17 mouse cellular contexts compared by ENCODE assay signal in genomic region chr17:79345001-79345709, GRCm38 (mm10). TPM values are rescaled to one million over a fixed set of nuclear protein-coding genes. Genes with fewer than 3 reads are reported as not detected.
A peak's percentile ranks its signal among the peaks of the same experiment; 100 is the strongest.
DNase-seq lines count a peak whose midpoint lies in the region; ATAC-seq and TF ChIP-seq lines count a peak whose summit lies in the region.
"Had no signal": no experiment of that assay in that cellular context is flagged by ENCODE, and none has a peak within 500 bp of the region (broad histone marks: within the 10 kb centered on the region; RNA-seq: fewer than 3 reads in every experiment).

No protein-coding gene starts in this region.

- TF ChIP-seq EP300 in heart, adult 2 months (IDR thresholded peaks at IDR 0.05; ENCODE audit: insufficient read depth, low read depth, low read length): peak; percentile 70; the same call in 1 of the 2 replicates

- 51% methylated on average over 25 of the region's 25 CpGs for WGBS in heart, adult 2 months
- WGBS in heart, embryonic 11.5 days (ENCODE audit: insufficient replicate concordance): 92% methylated on average over 25 of the region's 25 CpGs
- WGBS in liver, embryonic 13.5 days (ENCODE audit: insufficient replicate concordance): 91% methylated on average over 25 of the region's 25 CpGs
- 88% methylated on average over 25 of the region's 25 CpGs for WGBS in forebrain, postnatal 0 days

- H3K27me3 ChIP-seq in heart, adult 2 months (ENCODE audit: control insufficient read depth, insufficient read depth, low read length): no peaks in the 10 kb centered on the region
- H3K27me3 ChIP-seq in heart, embryonic 11.5 days (ENCODE audit: control insufficient read depth, insufficient read depth, low read length): no peaks in the 10 kb centered on the region
- H3K27me3 ChIP-seq in liver, embryonic 13.5 days: no peaks in the 10 kb centered on the region
- H3K27me3 ChIP-seq in forebrain, postnatal 0 days (ENCODE audit: insufficient read depth, low read length): no peaks in the 10 kb centered on the region
- H3K27me3 ChIP-seq: stomach, embryonic 15.5 days had no signal

- no peak overlapping the region for H3K9ac ChIP-seq in heart, adult 2 months (ENCODE audit: low read depth, low read length)
- H3K9ac ChIP-seq in heart, embryonic 11.5 days (ENCODE audit: low read depth, low read length): no peak overlapping the region
- H3K9ac ChIP-seq in liver, embryonic 13.5 days: peak overlapping the region; percentile 48; the same call in 1 of the 2 replicates
- H3K9ac ChIP-seq in forebrain, postnatal 0 days: no peak overlapping the region
- H3K9ac ChIP-seq: hindbrain, embryonic 14.5 days; stomach, embryonic 15.5 days had no signal

- H3K27ac ChIP-seq in heart, adult 2 months: peak overlapping the region; percentile 79
- no peak overlapping the region for H3K27ac ChIP-seq in heart, embryonic 11.5 days (ENCODE audit: low read depth, low read length)
- peak overlapping the region; percentile 48; the same call in 1 of the 2 replicates for H3K27ac ChIP-seq in liver, embryonic 13.5 days
- H3K27ac ChIP-seq in forebrain, postnatal 0 days (ENCODE audit: low read depth, low read length): no peak overlapping the region
- H3K27ac ChIP-seq: hindbrain, embryonic 14.5 days; stomach, embryonic 15.5 days had no signal

- H3K36me3 ChIP-seq in heart, adult 2 months (ENCODE audit: control insufficient read depth, insufficient read depth, low read length): peaks cover 69% of the 10 kb centered on the region
- H3K36me3 ChIP-seq in heart, embryonic 11.5 days (ENCODE audit: control insufficient read depth, insufficient read depth, low read length): no peaks in the 10 kb centered on the region; the same call in 1 of the 2 replicates
- H3K36me3 ChIP-seq in liver, embryonic 13.5 days: peaks cover 84% of the 10 kb centered on the region
- H3K36me3 ChIP-seq in forebrain, postnatal 0 days (ENCODE audit: insufficient read depth): peaks cover 12% of the 10 kb centered on the region; the same call in 1 of the 2 replicates
- H3K36me3 ChIP-seq: G1E; stomach, embryonic 15.5 days had no signal

- no peak for ATAC-seq in heart, embryonic 11.5 days (replicated peaks; ENCODE audit: insufficient number of reproducible peaks, low FRiP score, low TSS enrichment)
- ATAC-seq in liver, embryonic 13.5 days (ENCODE audit: low read depth): no peak
- ATAC-seq in forebrain, postnatal 0 days: no peak
- ATAC-seq: forebrain, embryonic 14.5 days had no signal

- no peak for DNase-seq in heart, adult 2 months
- peak; percentile 44 for DNase-seq in kidney, adult 9 months
- DNase-seq in kidney, adult 11 months: no peak
- DNase-seq in 3T3-L1 (ENCODE audit: low read depth, low spot score): peak; percentile 79
- DNase-seq in liver, embryonic 13.5 days: no peak
- no peak for DNase-seq in forebrain, postnatal 0 days
- DNase-seq: cerebellum, postnatal 10 days; lung, adult 2 months; lung, postnatal 4 days; spleen, adult 18-20 months; thymus, postnatal 25 days had no signal

- H3K4me3 ChIP-seq in heart, adult 2 months: peak overlapping the region; percentile 24
- no peak overlapping the region for H3K4me3 ChIP-seq in heart, embryonic 11.5 days (ENCODE audit: low read depth, low read length)
- no peak overlapping the region for H3K4me3 ChIP-seq in liver, embryonic 13.5 days (replicated peaks)
- no peak overlapping the region for H3K4me3 ChIP-seq in forebrain, postnatal 0 days (ENCODE audit: low read depth, low read length)
- H3K4me3 ChIP-seq: stomach, embryonic 15.5 days had no signal

- no peaks in the 10 kb centered on the region for H3K9me3 ChIP-seq in heart, embryonic 11.5 days (replicated peaks; ENCODE audit: control insufficient read depth, low read length)
- H3K9me3 ChIP-seq in liver, embryonic 13.5 days (replicated peaks): no peaks in the 10 kb centered on the region
- H3K9me3 ChIP-seq in forebrain, postnatal 0 days (ENCODE audit: low read length): no peaks in the 10 kb centered on the region
- H3K9me3 ChIP-seq: stomach, embryonic 15.5 days had no signal

- H3K4me2 ChIP-seq in heart, embryonic 11.5 days: no peak overlapping the region
- H3K4me2 ChIP-seq in liver, embryonic 13.5 days: peak overlapping the region; percentile 53
- no peak overlapping the region for H3K4me2 ChIP-seq in forebrain, postnatal 0 days (ENCODE audit: low read depth)
- H3K4me2 ChIP-seq: hindbrain, embryonic 14.5 days; midbrain, embryonic 11.5 days; stomach, embryonic 15.5 days had no signal

- intact Hi-C loops in heart, adult 2 months (cut with DNase I): no loop called here

- no peak for TF ChIP-seq CTCF in heart, adult 2 months (IDR thresholded peaks at IDR 0.05)
- TF ChIP-seq CTCF in forebrain, postnatal 0 days (IDR thresholded peaks at IDR 0.05; ENCODE audit: low read depth): no peak

- H3K4me1 ChIP-seq in heart, adult 2 months (ENCODE audit: control insufficient read depth, insufficient read depth, low read length): peaks cover 38% of the 10 kb centered on the region
- H3K4me1 ChIP-seq in heart, embryonic 11.5 days (ENCODE audit: control insufficient read depth, insufficient read depth, low read length): peaks cover 38% of the 10 kb centered on the region
- peaks cover 95% of the 10 kb centered on the region for H3K4me1 ChIP-seq in liver, embryonic 13.5 days (replicated peaks)
- H3K4me1 ChIP-seq in forebrain, postnatal 0 days (ENCODE audit: insufficient read depth): no peaks in the 10 kb centered on the region

- peaks cover under 1% of the 10 kb centered on the region for H3K79me2 ChIP-seq in heart, adult 2 months (replicated peaks; ENCODE audit: control insufficient read depth, insufficient read depth, low read length)

- peak; percentile 33; the same call in 1 of the 2 replicates for TF ChIP-seq POLR2A in heart, adult 2 months (IDR thresholded peaks at IDR 0.05; ENCODE audit: insufficient read depth, low read depth, low read length)

RNA-seq across cellular contexts. Expression of gene Cdc42ep3, which starts 9.7 kb away (rescaled TPM):
- total RNA-seq in heart, adult 2 months (2021): 10 to 100 TPM; 30.1 to 35.0 TPM
- polyA plus RNA-seq in heart, adult 2 months (2012; rRNA removed): 16.7 and 25.9 TPM in 2 replicates
- 35.0 and 36.0 TPM in 2 replicates for polyA plus RNA-seq in heart, embryonic 11.5 days (2014; fragmentation: Nextera tagmentation; extraction: Ambion mirVana)
- polyA plus RNA-seq in liver, embryonic 13.5 days (2015; fragmentation: Nextera tagmentation; extraction: Ambion mirVana): 58.4 and 76.9 TPM in 2 replicates
- total RNA-seq in forebrain, postnatal 0 days (2014; rRNA removed): 38.6 and 40.9 TPM in 2 replicates
- 54.0 and 54.8 TPM in 2 replicates for polyA plus RNA-seq in forebrain, postnatal 0 days (2015; fragmentation: Nextera tagmentation; extraction: Ambion mirVana)
- polyA plus RNA-seq: G1E had no signal

Comparison
In these comparisons a context has a peak if more than half of its experiments do, and no peak if none do; other contexts are left out.
1. DNase-seq: peak in kidney, adult 9 months (single experiment) and 3T3-L1 (single experiment); none in heart, adult 2 months (0 of 2), kidney, adult 11 months (single experiment), liver, embryonic 13.5 days (single experiment) and forebrain, postnatal 0 days (single experiment).
2. H3K27ac ChIP-seq: peak in heart, adult 2 months (single experiment) and liver, embryonic 13.5 days (single experiment); none in heart, embryonic 11.5 days (single experiment) and forebrain, postnatal 0 days (single experiment).